Mouse (Mus musculus) ES-E14 (cell line): Measurements from ENCODE around the gene Slc6a20b. TPM values are rescaled to one million over a fixed set of nuclear protein-coding genes. Genes with fewer than 3 reads are reported as not detected.

ENCODE experiments used
- DNase-seq: peaks from one replicate; pipeline ENCODE4 v3.0.0-alpha.2; 2013; ENCODE audit warnings: low read depth, low spot score
- H3K27ac ChIP-seq: 2 replicates; pipeline ENCODE4 v1.5.1; 2012; ENCODE audit warnings: low read depth, mild to moderate bottlenecking, low read length, moderate library complexity, mixed read lengths; ENCODE audit not compliant: poor library complexity, insufficient read depth, severe bottlenecking
- H3K36me3 ChIP-seq: 2 replicates; pipeline ENCODE4 v1.6.1; 2012; ENCODE audit warnings: mild to moderate bottlenecking, low read length, moderate library complexity, mixed read lengths; ENCODE audit not compliant: control insufficient read depth, poor library complexity, insufficient read depth, severe bottlenecking
- H3K4me1 ChIP-seq, 2 experiments: fragments of 150-350 bp in 1 of 2; sonication (generic) in 1 of 2; 2 replicates each; pipeline ENCODE4 v1.6.1; 2012; ENCODE audit warnings: low read length in 2 of 2, mild to moderate bottlenecking in 1 of 2, mixed read lengths in 1 of 2; ENCODE audit not compliant: control insufficient read depth in 2 of 2, insufficient read depth in 2 of 2, poor library complexity in 1 of 2
- H3K4me3 ChIP-seq, 2 experiments: fragments of 150-350 bp in 1 of 2; sonication (generic) in 1 of 2; 2 replicates each; pipeline ENCODE4 v1.5.1; 2012; ENCODE audit warnings: low read length in 2 of 2, low read depth in 1 of 2, mild to moderate bottlenecking in 1 of 2, mixed read lengths in 1 of 2; ENCODE audit not compliant: insufficient read depth in 1 of 2, poor library complexity in 1 of 2, severe bottlenecking in 1 of 2
- H3K9ac ChIP-seq: 2 replicates; pipeline ENCODE4 v1.6.1; 2012; ENCODE audit warnings: low read depth, mild to moderate bottlenecking, low read length, mixed read lengths; ENCODE audit not compliant: poor library complexity, insufficient read depth, severe bottlenecking
- H3K9me3 ChIP-seq: fragments of 150-350 bp; sonication (generic); 2 replicates; pipeline ENCODE4 v1.6.1; 2012; ENCODE audit warnings: low read depth, mild to moderate bottlenecking, low read length; ENCODE audit not compliant: control insufficient read depth, insufficient read depth
- CHD2 ChIP-seq: IDR thresholded peaks from 2 replicates; pipeline ENCODE4 v1.6.1; 2014; ENCODE audit warnings: mild to moderate bottlenecking, low read depth, low read length, inconsistent platforms
- HCFC1 ChIP-seq: IDR thresholded peaks from 2 replicates; pipeline ENCODE4 v1.6.1; 2012; ENCODE audit warnings: low read length, inconsistent platforms, borderline replicate concordance; ENCODE audit not compliant: insufficient read depth
- MAFK ChIP-seq: IDR thresholded peaks from 2 replicates; pipeline ENCODE4 v1.6.1; 2014; ENCODE audit warnings: mild to moderate bottlenecking, low read depth, low read length, inconsistent platforms; ENCODE audit not compliant: insufficient read depth
- ZC3H11A ChIP-seq: IDR thresholded peaks from 2 replicates; pipeline ENCODE4 v1.6.1; 2012; ENCODE audit warnings: low read depth, mild to moderate bottlenecking, inconsistent platforms, low read length, borderline replicate concordance
- ZNF384 ChIP-seq: IDR thresholded peaks from 2 replicates; pipeline ENCODE4 v1.6.1; 2012; ENCODE audit warnings: low read depth, low read length, inconsistent platforms
- in situ Hi-C, 2 experiments: fragments of 600-800 bp; cut with MboI; formaldehyde crosslinking; loops; one replicate each; pipeline ENCODE4 v1.15.1; 2025; ENCODE audit warnings: low sequenced_read_pairs in 2 of 2, inconsistent platforms in 1 of 2; ENCODE audit not compliant: unreplicated experiment in 2 of 2
- total RNA-seq: library from RNA; depleted of rRNA; stranded (reverse); fragments of 300-350 nt; gene quantifications from 2 replicates; pipeline ENCODE4 v1.2.3, GENCODE M21; 2012

The Slc6a20b gene
- total RNA-seq, 1 experiment: 0.31 TPM

- Histone ChIP-seq H3K4me1 (no peaks in the 10 kb centered on the region), H3K36me3 (no peaks in the 10 kb centered on the region), H3K27ac (no peak overlapping the region), H3K9me3 (no peaks in the 10 kb centered on the region), H3K4me3 (no peak overlapping the region), H3K9ac (no peak overlapping the region)
- in situ Hi-C loops: no loop called here
- no peak for TF ChIP-seq HCFC1
- no peak for TF ChIP-seq CHD2
- no peak for DNase-seq
These were observed 35.0 kb downstream of the Slc6a20b start for GRCm38 (mm10) chr9:123597376-123597775.

- no peak for DNase-seq
- H3K27ac ChIP-seq: no peak overlapping the region
- no peak overlapping the region for H3K4me3 ChIP-seq
- no peaks in the 10 kb centered on the region for H3K36me3 ChIP-seq
- in situ Hi-C loops: no loop called here
- H3K4me1 ChIP-seq: no peaks in the 10 kb centered on the region
- TF ChIP-seq CHD2 (no peak), ZC3H11A (no peak), HCFC1 (no peak), MAFK (no peak), ZNF384 (no peak)
- H3K9ac ChIP-seq: no peak overlapping the region
- H3K9me3 ChIP-seq: no peaks in the 10 kb centered on the region
These were observed 35.5 kb downstream of the Slc6a20b start for GRCm38 (mm10) chr9:123596910-123597309.

- H3K4me3 ChIP-seq: no peak overlapping the region
- DNase-seq: no peak
- TF ChIP-seq HCFC1: no peak
- TF ChIP-seq CHD2: no peak
- H3K27ac ChIP-seq: no peak overlapping the region
- H3K9ac ChIP-seq: no peak overlapping the region
- in situ Hi-C loops: no loop called here
- H3K4me1 ChIP-seq: no peaks in the 10 kb centered on the region
- no peaks in the 10 kb centered on the region for H3K36me3 ChIP-seq
- no peaks in the 10 kb centered on the region for H3K9me3 ChIP-seq
These were observed 37.2 kb downstream of the Slc6a20b start for GRCm38 (mm10) chr9:123595194-123595593.

- no peak for TF ChIP-seq ZNF384
- no peak for TF ChIP-seq HCFC1
- TF ChIP-seq ZC3H11A: no peak
- TF ChIP-seq MAFK: no peak
- no peak for TF ChIP-seq CHD2
- DNase-seq: no peak
- Histone ChIP-seq H3K36me3 (0 out of 2 replicates have a peak, but pooled peaks cover 2% of the 10 kb centered on the region), H3K9ac (no peak overlapping the region), H3K27ac (no peak overlapping the region), H3K9me3 (no peaks in the 10 kb centered on the region), H3K4me1 (no peaks in the 10 kb centered on the region), H3K4me3 (no peak overlapping the region)
- in situ Hi-C loops: no loop called here
These were observed 43.0 kb downstream of the Slc6a20b start for GRCm38 (mm10) chr9:123589240-123589910.
